Mouse (Mus musculus) lung, embryonic 14.5 days (tissue): Measurements from ENCODE around the gene Sdsl. TPM values are rescaled to one million over a fixed set of nuclear protein-coding genes. Genes with fewer than 3 reads are reported as not detected.

ENCODE experiments used
- ATAC-seq: fragments of 200-750 bp; cut with Nextera tagmentation; 2 replicates; pipeline ENCODE4 v1.8.0; 2017; ENCODE audit warnings: mild to moderate bottlenecking, moderate TSS enrichment, moderate library complexity; ENCODE audit not compliant: insufficient read depth
- DNase-seq: peaks from one replicate; pipeline ENCODE4 v3.0.0-alpha.2; 2015
- H3K27ac ChIP-seq: fragments of 300-500 bp; sonication (generic); 2 replicates; pipeline ENCODE4 v1.5.1; 2014; ENCODE audit warnings: low read depth, mild to moderate bottlenecking, moderate library complexity
- H3K27me3 ChIP-seq: fragments of 300-500 bp; sonication (generic); 2 replicates; pipeline ENCODE4 v1.6.1; 2014; ENCODE audit warnings: low read length, control low read depth; ENCODE audit not compliant: insufficient read depth
- H3K36me3 ChIP-seq: fragments of 300-500 bp; sonication (generic); 2 replicates; pipeline ENCODE4 v1.6.1; 2014; ENCODE audit warnings: control low read depth; ENCODE audit not compliant: insufficient read depth
- H3K4me1 ChIP-seq: fragments of 300-500 bp; sonication (generic); 2 replicates; pipeline ENCODE4 v1.6.1; 2014; ENCODE audit warnings: antibody characterized with exemption, control low read depth; ENCODE audit not compliant: insufficient read depth
- H3K4me2 ChIP-seq: fragments of 300-500 bp; sonication (generic); 2 replicates; pipeline ENCODE4 v1.6.1; 2014; ENCODE audit warnings: mild to moderate bottlenecking
- H3K4me3 ChIP-seq: fragments of 300-500 bp; sonication (generic); 2 replicates; pipeline ENCODE4 v1.5.1; 2014; ENCODE audit warnings: low read depth, low read length
- H3K9ac ChIP-seq: fragments of 300-500 bp; sonication (generic); 2 replicates; pipeline ENCODE4 v1.6.1; 2014
- H3K9me3 ChIP-seq: fragments of 300-500 bp; sonication (generic); 2 replicates; pipeline ENCODE4 v1.6.1; 2016; ENCODE audit warnings: low read depth, low read length, control low read depth
- CTCF ChIP-seq: IDR thresholded peaks from 2 replicates; pipeline ENCODE4 v1.5.1; 2016; ENCODE audit warnings: antibody characterized with exemption, low read depth
- WGBS: fragments of 180-500 bp; shearing (Covaris S2); extraction: QIAGEN DNeasy Blood & Tissue Kit; methylation state at CpG from one replicate; pipeline ENCODE4 v1.1.7; 2014; 5-methylcytosine and 5-hydroxymethylcytosine counted together
- polyA plus RNA-seq: library from polyadenylated mRNA; unstranded; fragments of >200 nt; fragmentation: Nextera tagmentation; extraction: Ambion mirVana; gene quantifications from 2 replicates; pipeline ENCODE4 v1.2.1, GENCODE M21; 2014

Gene Sdsl
- polyA plus RNA-seq, 1 experiment from 2014 or later = 4.7 TPM

- WGBS = 1% methylated on average over 44 of the region's 44 CpGs
- H3K9ac ChIP-seq = no peak overlapping the region
- H3K27ac ChIP-seq = no peak overlapping the region
- H3K4me3 ChIP-seq = no peak overlapping the region
- H3K36me3 ChIP-seq = no peaks in the 10 kb centered on the region
- DNase-seq (no peak), ATAC-seq (no peak)
- no peak overlapping the region for H3K4me2 ChIP-seq
- TF ChIP-seq CTCF = no peak
- no peaks in the 10 kb centered on the region for H3K4me1 ChIP-seq
- H3K9me3 ChIP-seq = no peaks in the 10 kb centered on the region
- peaks cover 99% of the 10 kb centered on the region for H3K27me3 ChIP-seq
Observed at GRCm38 (mm10) chr5:120435006-120435681, 37.5 kb downstream of the Sdsl start.

- no peak overlapping the region for H3K9ac ChIP-seq
- 2% methylated on average over 21 of the region's 21 CpGs for WGBS
Observed at GRCm38 (mm10) chr5:120434231-120434735, 38.3 kb downstream of the Sdsl start.

GRCm38 (mm10) chr5:120433135-120433760 is 39.4 kb downstream of the Sdsl start:
- Histone ChIP-seq H3K9me3 (no peaks in the 10 kb centered on the region), H3K36me3 (no peaks in the 10 kb centered on the region), H3K27ac (no peak overlapping the region), H3K4me2 (no peak overlapping the region), H3K4me3 (no peak overlapping the region), H3K9ac (no peak overlapping the region), H3K4me1 (no peaks in the 10 kb centered on the region), H3K27me3 (peaks cover 98% of the 10 kb centered on the region)
- WGBS = under 1% methylated on average over 13 of the region's 13 CpGs
- TF ChIP-seq CTCF = no peak
- DNase-seq = no peak
- no peak for ATAC-seq

More at GRCm38 (mm10) chr5:120434231-120434735, 38.3 kb downstream of the Sdsl start:
- TF ChIP-seq CTCF = no peak
- Histone ChIP-seq H3K27ac (no peak overlapping the region), H3K27me3 (peaks cover 99% of the 10 kb centered on the region), H3K4me1 (no peaks in the 10 kb centered on the region), H3K4me2 (no peak overlapping the region), H3K9me3 (no peaks in the 10 kb centered on the region), H3K36me3 (no peaks in the 10 kb centered on the region), H3K4me3 (no peak overlapping the region)
- no peak for ATAC-seq
- no peak for DNase-seq

GRCm38 (mm10) chr5:120432486-120433015 is 40.1 kb downstream of the Sdsl start:
- no peak overlapping the region for H3K4me3 ChIP-seq
- no peak overlapping the region for H3K27ac ChIP-seq
- no peak for TF ChIP-seq CTCF
- ATAC-seq (no peak), DNase-seq (no peak)
- no peaks in the 10 kb centered on the region for H3K9me3 ChIP-seq
- no peaks in the 10 kb centered on the region for H3K36me3 ChIP-seq
- 1% methylated on average over 9 of the region's 9 CpGs for WGBS
- H3K4me2 ChIP-seq = no peak overlapping the region
- H3K4me1 ChIP-seq = no peaks in the 10 kb centered on the region
- peaks cover 98% of the 10 kb centered on the region for H3K27me3 ChIP-seq
- no peak overlapping the region for H3K9ac ChIP-seq

GRCm38 (mm10) chr5:120431649-120432485 is 40.7 kb downstream of the Sdsl start, which contains the start of gene Lhx5:
Lhx5 (plus strand) TSS chr5:120431699.
- Histone ChIP-seq H3K36me3 (no peaks in the 10 kb centered on the region), H3K9ac (no peak within 1 kb of the TSS), H3K27ac (no peak within 1 kb of the TSS), H3K4me1 (no peaks in the 10 kb centered on the region), H3K4me3 (no peak within 1 kb of the TSS), H3K9me3 (no peaks in the 10 kb centered on the region), H3K4me2 (no peak within 1 kb of the TSS), H3K27me3 (peaks cover 98% of the 10 kb centered on the region)
- no peak for TF ChIP-seq CTCF
- 2% methylated on average over 69 of the region's 69 CpGs for WGBS
- no peak for ATAC-seq
- no peak for DNase-seq

GRCm38 (mm10) chr5:120431001-120431583 is 41.5 kb downstream of the Sdsl start:
- no peak for DNase-seq
- H3K4me3 ChIP-seq = no peak overlapping the region
- no peaks in the 10 kb centered on the region for H3K9me3 ChIP-seq
- no peaks in the 10 kb centered on the region for H3K36me3 ChIP-seq
- no peak overlapping the region for H3K9ac ChIP-seq
- H3K27me3 ChIP-seq = peaks cover 98% of the 10 kb centered on the region
- no peak overlapping the region for H3K4me2 ChIP-seq
- no peak for TF ChIP-seq CTCF
- H3K4me1 ChIP-seq = no peaks in the 10 kb centered on the region
- WGBS = under 1% methylated on average over 30 of the region's 30 CpGs
- no peak overlapping the region for H3K27ac ChIP-seq
- no peak for ATAC-seq
